Mouse (Mus musculus) hematopoietic stem cell, adult 5-6 weeks (primary cell): ENCODE results near the gene Nnat. TPM values are rescaled to one million over a fixed set of nuclear protein-coding genes. Genes with fewer than 3 reads are reported as not detected.

Experiments
- ATAC-seq, 2 experiments: fragments of 125-278 bp in 1 of 2; replicated peaks in 1 of 2; 2 replicates each; pipeline ENCODE4 v1.8.0; 2016 to 2017; ENCODE audit warnings: inconsistent platforms in 2 of 2, mild to moderate bottlenecking in 2 of 2, moderate number of reproducible peaks in 2 of 2, low read depth in 1 of 2, moderate TSS enrichment in 1 of 2; ENCODE audit not compliant: low FRiP score in 2 of 2, poor library complexity in 2 of 2, severe bottlenecking in 2 of 2, insufficient read depth in 1 of 2, low TSS enrichment in 1 of 2
- total RNA-seq: library from RNA; stranded (forward); fragments of 172-1452, 232-1000 nt; gene quantifications from 2 replicates; pipeline ENCODE4 v1.2.3, GENCODE M21; 2017

Nnat gene
- 0.31 TPM in 1 of 2 replicates, not detected in the other for total RNA-seq

- ATAC-seq = no peak
These were observed at the start of gene Nnat for GRCm38 (mm10) chr2:157559858-157560257. Gene Nnat, plus strand, starts transcription at chr2:157560078.

- ATAC-seq = no peak
These were observed 47.0 kb upstream of the Nnat start for GRCm38 (mm10) chr2:157512859-157513258.

- no peak for ATAC-seq
These were observed 46.1 kb upstream of the Nnat start for GRCm38 (mm10) chr2:157513737-157514208.

- ATAC-seq = no peak
These were observed 45.5 kb upstream of the Nnat start for GRCm38 (mm10) chr2:157514353-157514752.

DNA sequence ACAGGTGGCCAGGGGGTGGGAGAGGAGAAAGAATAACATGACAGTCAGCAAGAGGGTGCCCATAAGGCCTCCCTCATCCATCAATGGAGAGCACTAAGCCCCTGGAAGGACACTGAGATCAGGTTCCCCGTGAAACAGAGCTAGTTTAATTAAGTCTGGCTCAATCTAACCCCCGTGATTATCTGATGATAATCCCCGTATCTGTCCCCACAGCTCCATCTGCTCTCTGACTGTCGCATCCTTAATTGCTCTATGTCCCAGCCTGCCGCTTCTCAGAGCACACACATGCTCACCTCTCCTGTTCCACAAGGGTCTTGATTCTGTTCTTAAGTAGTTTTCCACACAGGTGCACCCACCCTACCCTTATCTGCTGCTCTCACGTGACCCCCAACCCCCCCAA lies 42.4 kb upstream of the Nnat start:
- ATAC-seq = no peak

GRCm38 (mm10) chr2:157518451-157518850 lies 41.4 kb upstream of the Nnat start:
- no peak for ATAC-seq

- ATAC-seq = no peak
These were observed 40.4 kb upstream of the Nnat start for GRCm38 (mm10) chr2:157519452-157519851.

DNA sequence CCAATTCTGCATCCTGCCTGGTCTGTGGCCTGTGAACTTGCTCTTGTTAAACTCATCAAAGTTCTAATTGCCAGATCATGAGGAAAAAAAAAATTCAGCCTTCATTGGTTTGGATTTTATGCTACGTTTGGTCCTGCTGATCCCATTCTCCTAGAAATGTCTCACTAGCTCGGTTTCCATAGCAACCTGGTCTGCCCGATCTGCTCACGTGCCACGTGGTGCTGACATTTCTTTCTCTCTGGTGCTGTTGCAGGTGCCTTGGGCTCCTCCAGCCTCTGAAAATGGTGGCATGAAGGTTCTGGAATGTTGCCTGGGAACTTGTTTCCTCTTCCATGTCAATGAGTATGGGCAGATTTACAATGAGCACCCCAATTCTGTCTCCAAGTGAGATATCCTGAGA lies 39.4 kb upstream of the Nnat start:
- ATAC-seq = no peak

GRCm38 (mm10) chr2:157522556-157522955 lies 37.3 kb upstream of the Nnat start:
- no peak for ATAC-seq

- ATAC-seq = no peak
These were observed 29.6 kb upstream of the Nnat start for GRCm38 (mm10) chr2:157530056-157530955.

DNA sequence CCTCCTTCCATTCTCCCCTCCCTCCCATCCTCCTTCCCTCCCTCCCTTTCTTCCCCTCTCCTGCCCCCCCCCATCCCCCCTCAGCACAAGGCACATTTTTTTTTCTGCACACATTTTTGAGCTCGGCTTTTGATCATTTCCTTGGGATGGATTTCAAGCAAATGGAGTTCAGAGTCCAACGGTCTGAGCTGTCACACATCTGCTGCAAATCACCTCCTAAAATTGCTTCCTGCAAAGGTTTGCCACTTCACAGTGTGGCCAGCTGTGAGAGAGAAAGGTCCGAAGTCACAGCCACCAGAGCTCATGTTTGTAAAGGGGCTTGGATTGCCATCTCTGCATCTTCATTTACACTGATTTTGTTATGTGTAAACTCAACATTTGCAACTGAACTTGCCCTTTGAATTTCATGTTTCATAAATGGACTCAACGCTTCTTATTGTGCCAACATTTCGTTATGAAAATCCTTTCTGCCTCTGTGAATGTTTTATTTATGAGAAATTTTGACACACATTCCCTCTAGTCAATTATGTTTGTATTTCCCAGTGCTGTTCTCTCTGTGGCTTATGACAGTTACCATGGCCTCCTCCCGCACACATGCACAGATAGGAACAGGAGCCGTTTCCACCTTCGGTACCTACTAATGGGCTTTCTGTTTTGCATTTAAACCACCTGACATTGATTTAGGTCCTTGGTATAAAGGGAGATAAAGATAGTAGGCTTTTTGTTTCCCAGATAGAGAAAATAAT lies 28.0 kb upstream of the Nnat start:
- no peak for ATAC-seq

GRCm38 (mm10) chr2:157534163-157534562 lies 25.7 kb upstream of the Nnat start:
- ATAC-seq = no peak

DNA sequence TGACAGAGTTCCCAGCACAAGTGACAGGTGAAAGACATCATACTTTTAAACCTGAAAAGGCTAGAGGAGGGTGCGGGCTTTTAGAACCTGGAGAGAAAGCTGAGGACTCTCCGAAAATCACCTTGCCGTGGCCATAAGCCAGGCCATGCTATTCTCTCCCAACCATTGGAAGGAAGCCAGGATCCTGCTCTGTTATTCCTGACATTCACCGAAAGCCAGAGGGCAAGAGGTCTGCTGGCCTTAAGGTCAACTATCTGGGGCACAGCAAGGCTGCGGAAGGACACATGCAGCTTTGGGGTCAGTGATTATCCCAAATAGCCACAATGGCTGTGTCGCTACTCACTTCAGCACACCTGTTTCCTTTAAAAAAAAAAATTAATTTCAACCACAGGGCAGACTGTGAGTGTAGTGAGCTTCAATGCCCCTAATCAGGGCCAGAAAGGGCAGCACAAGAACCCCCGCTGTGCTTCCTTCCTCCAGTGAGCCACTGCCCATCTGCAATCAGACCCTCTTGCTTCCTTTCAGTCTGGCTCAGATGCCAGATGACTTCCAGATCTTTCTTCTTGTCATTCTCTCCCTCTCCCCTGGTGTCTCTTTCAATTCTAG lies 23.3 kb upstream of the Nnat start:
- ATAC-seq = no peak

DNA sequence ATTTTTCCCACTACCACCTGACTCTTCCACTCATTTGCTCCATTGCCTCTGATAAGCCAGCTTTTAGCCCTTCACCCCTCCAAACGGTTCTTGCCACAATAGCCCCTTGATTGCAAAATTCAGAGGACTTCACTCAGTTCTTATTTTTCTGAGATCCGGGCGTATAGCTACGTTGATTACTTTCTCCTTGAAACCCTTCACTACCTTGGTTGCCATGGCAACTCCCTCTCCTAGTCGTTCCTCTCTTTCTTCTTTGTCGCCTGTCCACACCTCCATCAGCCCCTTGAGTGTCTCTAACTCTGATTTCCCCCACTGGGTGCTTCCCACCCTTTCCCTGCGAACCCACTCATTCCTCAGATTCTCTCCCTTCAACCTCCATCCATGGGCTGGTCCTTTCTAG lies 22.8 kb upstream of the Nnat start:
- no peak for ATAC-seq

- ATAC-seq = no peak
These were observed 19.6 kb upstream of the Nnat start for GRCm38 (mm10) chr2:157540073-157540952.

- no peak for ATAC-seq
These were observed 18.8 kb upstream of the Nnat start for GRCm38 (mm10) chr2:157540953-157541569.

DNA sequence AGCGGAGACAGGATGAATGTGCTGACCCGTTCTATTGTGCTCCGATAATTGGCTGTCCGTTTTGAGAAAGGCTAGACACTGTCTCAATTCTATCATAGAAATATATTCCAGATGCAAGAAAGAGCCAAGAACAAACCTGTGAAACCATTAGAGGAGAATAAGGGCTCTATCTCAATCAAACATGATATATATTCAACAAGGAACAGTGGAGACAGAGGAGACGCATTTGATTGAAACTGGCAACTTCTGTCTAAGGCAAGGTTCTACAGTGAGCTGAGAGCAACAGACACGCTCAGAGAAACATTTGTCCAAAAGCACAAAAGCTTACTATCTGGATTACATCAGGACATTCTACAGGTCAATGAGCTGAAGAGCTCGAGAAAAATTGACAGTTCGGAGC lies 18.2 kb upstream of the Nnat start:
- ATAC-seq = no peak
